Mouse (Mus musculus) cerebellum, postnatal 36 days (tissue): Measurements from ENCODE around the gene E030018B13Rik.

Experiments
- DNase-seq, 2 experiments: peaks; one replicate each; pipeline ENCODE4 v3.0.0; 2021 to 2022; ENCODE audit warnings: mixed read lengths in 2 of 2

Gene E030018B13Rik

GRCm38 (mm10) chr7:63898201-63898600 lies 18.5 kb upstream of the E030018B13Rik start:
- no peak for DNase-seq

GRCm38 (mm10) chr7:63899925-63900324 lies 16.7 kb upstream of the E030018B13Rik start:
- DNase-seq, result no peak

GRCm38 (mm10) chr7:63900411-63900810 lies 16.2 kb upstream of the E030018B13Rik start:
- DNase-seq, result no peak

- peak; percentile 44 to 51 for DNase-seq
Observed at GRCm38 (mm10) chr7:63901346-63901745, 15.3 kb upstream of the E030018B13Rik start.

GRCm38 (mm10) chr7:63901942-63902341 lies 14.7 kb upstream of the E030018B13Rik start:
- DNase-seq, result no peak

GRCm38 (mm10) chr7:63902604-63903210 lies 13.9 kb upstream of the E030018B13Rik start:
- no peak for DNase-seq

GRCm38 (mm10) chr7:63903635-63904380 lies 12.8 kb upstream of the E030018B13Rik start:
- DNase-seq, result no peak

- no peak for DNase-seq
Observed at GRCm38 (mm10) chr7:63905190-63905589, 11.5 kb upstream of the E030018B13Rik start.

GRCm38 (mm10) chr7:63905642-63906041 lies 11.0 kb upstream of the E030018B13Rik start:
- DNase-seq, result no peak

GRCm38 (mm10) chr7:63907778-63908495 lies 8.7 kb upstream of the E030018B13Rik start:
- peak; percentile 63 to 81 for DNase-seq

- DNase-seq, result no peak
Observed at GRCm38 (mm10) chr7:63908496-63909285, 8.0 kb upstream of the E030018B13Rik start.

GRCm38 (mm10) chr7:63910225-63910624 lies 6.4 kb upstream of the E030018B13Rik start:
- DNase-seq, result no peak

GRCm38 (mm10) chr7:63910912-63911311 lies 5.7 kb upstream of the E030018B13Rik start:
- DNase-seq, result no peak

- DNase-seq, result peak; percentile 52 to 55
Observed at GRCm38 (mm10) chr7:63911383-63912233, 5.0 kb upstream of the E030018B13Rik start.

GRCm38 (mm10) chr7:63912234-63912810 lies 4.3 kb upstream of the E030018B13Rik start:
- peak in 1 of 2 experiments; percentile 65 for DNase-seq

GRCm38 (mm10) chr7:63912924-63913723 lies 3.5 kb upstream of the E030018B13Rik start:
- DNase-seq, result no peak

- DNase-seq, result no peak
Observed at GRCm38 (mm10) chr7:63913724-63914692, 2.6 kb upstream of the E030018B13Rik start.

GRCm38 (mm10) chr7:63914891-63915290 lies 1.8 kb upstream of the E030018B13Rik start:
- DNase-seq, result no peak

GRCm38 (mm10) chr7:63917693-63918092 lies 1.0 kb downstream of the E030018B13Rik start:
- DNase-seq, result peak; percentile 69 to 70
